Mouse (Mus musculus) lung, postnatal 0 days (tissue): ENCODE measurements around the gene Nrf1. TPM values are rescaled to one million over a fixed set of nuclear protein-coding genes. Genes with fewer than 3 reads are reported as not detected.

Experiments used
- ATAC-seq: fragments of 200-750 bp; cut with Nextera tagmentation; 2 replicates; pipeline ENCODE4 v1.8.0; 2017; ENCODE audit warnings: moderate library complexity
- DNase-seq: peaks from one replicate; pipeline ENCODE4 v3.0.0-alpha.2; 2016; ENCODE audit warnings: low spot score
- H3K27ac ChIP-seq: fragments of 300-500 bp; sonication (generic); 2 replicates; pipeline ENCODE4 v1.5.1; 2014; ENCODE audit warnings: antibody characterized with exemption, mild to moderate bottlenecking, low read length, mixed read lengths
- H3K27me3 ChIP-seq: fragments of 300-500 bp; sonication (generic); replicated peaks from 2 replicates; pipeline ENCODE4 v1.6.1; 2014; ENCODE audit warnings: low read length, mixed read lengths; ENCODE audit not compliant: insufficient read depth
- H3K36me3 ChIP-seq: fragments of 300-500 bp; sonication (generic); 2 replicates; pipeline ENCODE4 v1.6.1; 2014; ENCODE audit warnings: low read length, mixed read lengths; ENCODE audit not compliant: insufficient read depth
- H3K4me1 ChIP-seq: fragments of 300-500 bp; sonication (generic); 2 replicates; pipeline ENCODE4 v1.6.1; 2014; ENCODE audit warnings: antibody characterized with exemption, low read depth, low read length, mixed read lengths; ENCODE audit not compliant: insufficient read depth
- H3K4me2 ChIP-seq: fragments of 300-500 bp; sonication (generic); replicated peaks from 2 replicates; pipeline ENCODE4 v1.6.1; 2014; ENCODE audit warnings: low read depth, mild to moderate bottlenecking, low read length, moderate library complexity, mixed read lengths
- H3K4me3 ChIP-seq: fragments of 300-500 bp; sonication (generic); 2 replicates; pipeline ENCODE4 v1.5.1; 2014; ENCODE audit warnings: low read depth, low read length
- H3K9ac ChIP-seq: fragments of 300-500 bp; sonication (generic); replicated peaks from 2 replicates; pipeline ENCODE4 v1.6.1; 2014; ENCODE audit warnings: low read depth, mild to moderate bottlenecking
- H3K9me3 ChIP-seq: fragments of 300-500 bp; sonication (generic); 2 replicates; pipeline ENCODE4 v1.6.1; 2016; ENCODE audit warnings: low read length, mixed read lengths
- CTCF ChIP-seq: IDR thresholded peaks from 2 replicates; pipeline ENCODE4 v1.5.1; 2016; ENCODE audit warnings: antibody characterized with exemption, mild to moderate bottlenecking
- EP300 ChIP-seq: IDR thresholded peaks from 2 replicates; pipeline ENCODE4 v1.6.1; 2016; ENCODE audit warnings: antibody characterized with exemption, mild to moderate bottlenecking, control low read depth
- WGBS: fragments of 180-500 bp; shearing (Covaris S2); extraction: QIAGEN DNeasy Blood & Tissue Kit; methylation state at CpG from one replicate; pipeline ENCODE4 v1.1.7; 2014; 5-methylcytosine and 5-hydroxymethylcytosine counted together
- polyA plus RNA-seq: library from polyadenylated mRNA; unstranded; fragments of >200 nt; fragmentation: Nextera tagmentation; extraction: Ambion mirVana; gene quantifications from 2 replicates; pipeline ENCODE4 v1.2.1, GENCODE M21; 2015

Nrf1 gene
- polyA plus RNA-seq, 1 experiment from 2014 or later = 22.7 TPM

- peaks cover 14% of the 10 kb centered on the region; the same call in 1 of the 2 replicates for H3K4me1 ChIP-seq
- peak overlapping the region; percentile 23 for H3K9ac ChIP-seq
- DNase-seq = peak; percentile 51
- TF ChIP-seq CTCF (peak; percentile 66), EP300 (no peak)
- H3K27ac ChIP-seq = 0 out of 2 replicates have a peak overlapping the region, but pooled peaks have one; percentile 58
- H3K4me3 ChIP-seq = peak overlapping the region; percentile 40
- WGBS = under 1% methylated on average over 43 of the region's 44 CpGs
- H3K9me3 ChIP-seq = no peaks in the 10 kb centered on the region
- peak overlapping the region; percentile 59 for H3K4me2 ChIP-seq
- peaks cover 72% of the 10 kb centered on the region for H3K27me3 ChIP-seq
- no peaks in the 10 kb centered on the region for H3K36me3 ChIP-seq
- peak; percentile 23 for ATAC-seq
These were observed 125.2 kb downstream of the Nrf1 start for GRCm38 (mm10) chr6:30172820-30173550.

GRCm38 (mm10) chr6:30173551-30174460 lies 126.0 kb downstream of the Nrf1 start:
- Histone ChIP-seq H3K36me3 (no peaks in the 10 kb centered on the region), H3K27me3 (peaks cover 80% of the 10 kb centered on the region), H3K4me3 (peak overlapping the region; percentile 40), H3K4me2 (peak overlapping the region; percentile 59), H3K9me3 (no peaks in the 10 kb centered on the region), H3K4me1 (peaks cover 14% of the 10 kb centered on the region; the same call in 1 of the 2 replicates), H3K9ac (peak overlapping the region; percentile 23), H3K27ac (peak overlapping the region; percentile 58; the same call in 1 of the 2 replicates)
- ATAC-seq = peak; percentile 86
- TF ChIP-seq CTCF = no peak
- TF ChIP-seq EP300 = no peak
- DNase-seq = peak; percentile 82
- WGBS = 3% methylated on average over 70 of the region's 80 CpGs

- Histone ChIP-seq H3K9ac (no peak overlapping the region), H3K4me3 (peak overlapping the region; percentile 40), H3K36me3 (no peaks in the 10 kb centered on the region), H3K9me3 (no peaks in the 10 kb centered on the region), H3K4me1 (peaks cover 14% of the 10 kb centered on the region; the same call in 1 of the 2 replicates), H3K4me2 (peak overlapping the region; percentile 59), H3K27me3 (peaks cover 87% of the 10 kb centered on the region), H3K27ac (no peak overlapping the region)
- no peak for TF ChIP-seq EP300
- TF ChIP-seq CTCF = no peak
- ATAC-seq = peak; percentile 11
- 2% methylated on average over 26 of the region's 33 CpGs for WGBS
- no peak for DNase-seq
These were observed 126.9 kb downstream of the Nrf1 start for GRCm38 (mm10) chr6:30174461-30175224.

- 1% methylated on average over 44 of the region's 45 CpGs for WGBS
- Histone ChIP-seq H3K36me3 (no peaks in the 10 kb centered on the region), H3K27ac (no peak overlapping the region), H3K9ac (no peak overlapping the region), H3K4me3 (peak overlapping the region; percentile 30), H3K9me3 (no peaks in the 10 kb centered on the region), H3K4me1 (peaks cover 14% of the 10 kb centered on the region; the same call in 1 of the 2 replicates), H3K4me2 (peak overlapping the region; percentile 59), H3K27me3 (peaks cover 94% of the 10 kb centered on the region)
- DNase-seq (no peak), ATAC-seq (no peak)
- no peak for TF ChIP-seq CTCF
- TF ChIP-seq EP300 = no peak
These were observed 127.6 kb downstream of the Nrf1 start for GRCm38 (mm10) chr6:30175225-30175917.

- H3K27ac ChIP-seq = no peak overlapping the region
- H3K27me3 ChIP-seq = peaks cover 95% of the 10 kb centered on the region
- DNase-seq = no peak
- peaks cover 14% of the 10 kb centered on the region; the same call in 1 of the 2 replicates for H3K4me1 ChIP-seq
- peak overlapping the region; percentile 30 for H3K4me3 ChIP-seq
- no peak overlapping the region for H3K9ac ChIP-seq
- no peak for TF ChIP-seq CTCF
- no peaks in the 10 kb centered on the region for H3K36me3 ChIP-seq
- H3K4me2 ChIP-seq = peak overlapping the region; percentile 59
- H3K9me3 ChIP-seq = no peaks in the 10 kb centered on the region
- 1% methylated on average over 27 of the region's 28 CpGs for WGBS
- ATAC-seq = no peak
These were observed 128.2 kb downstream of the Nrf1 start for GRCm38 (mm10) chr6:30175918-30176421.
